Comparison of ENCODE assay signal across 8 mouse cellular contexts in the genomic region with DNA sequence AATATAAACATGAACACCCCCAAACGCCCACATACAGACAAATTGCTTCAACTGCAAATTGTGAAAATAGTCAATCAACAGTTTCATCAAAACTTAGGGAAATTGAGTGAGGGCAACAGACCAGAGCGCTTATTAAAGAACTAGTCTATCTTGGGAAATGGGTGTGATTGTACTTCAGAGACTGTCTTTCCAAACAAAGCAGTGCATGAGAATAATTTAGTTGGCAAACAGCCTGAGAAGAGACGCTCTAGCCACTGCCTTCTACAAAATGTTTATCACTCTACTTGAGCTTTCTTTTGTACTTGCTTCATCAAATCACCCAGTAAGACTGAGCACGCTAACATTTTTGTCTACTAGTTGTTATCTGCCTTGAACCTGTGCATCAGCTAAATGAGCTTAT.
A peak's percentile ranks its signal among the peaks of the same experiment; 100 is the strongest.
DNase-seq lines count a peak whose midpoint lies in the region; ATAC-seq lines count a peak whose summit lies in the region.
"Had no signal": no experiment of that assay in that cellular context is flagged by ENCODE, and none has a peak within 500 bp of the region (broad histone marks: within the 10 kb centered on the region; RNA-seq: fewer than 3 reads in every experiment).

No protein-coding gene starts in this region.

- no peak overlapping the region for H3K9ac ChIP-seq in embryonic facial prominence, embryonic 15.5 days
- H3K9ac ChIP-seq in hindbrain, embryonic 16.5 days (ENCODE audit: low read depth, low read length): no peak overlapping the region
- no peak overlapping the region for H3K9ac ChIP-seq in midbrain, embryonic 13.5 days (replicated peaks)
- H3K9ac ChIP-seq in kidney, embryonic 16.5 days (replicated peaks; ENCODE audit: low read length): no peak overlapping the region

- H3K4me2 ChIP-seq in embryonic facial prominence, embryonic 15.5 days (replicated peaks): peak overlapping the region; percentile 15; the same call in 1 of the 2 replicates
- H3K4me2 ChIP-seq in hindbrain, embryonic 16.5 days (ENCODE audit: low read length): peak overlapping the region; percentile 37
- H3K4me2 ChIP-seq in midbrain, embryonic 13.5 days (replicated peaks): peak overlapping the region; percentile 18; the same call in 1 of the 2 replicates
- H3K4me2 ChIP-seq in kidney, embryonic 16.5 days (replicated peaks; ENCODE audit: low read depth, low read length): no peak overlapping the region

- no peaks in the 10 kb centered on the region for H3K4me1 ChIP-seq in brown adipose tissue, adult 24 weeks (ENCODE audit: control insufficient read depth, insufficient read depth, insufficient read length, low read length)
- H3K4me1 ChIP-seq in embryonic facial prominence, embryonic 15.5 days: peaks cover 6% of the 10 kb centered on the region; the same call in 1 of the 2 replicates
- H3K4me1 ChIP-seq in hindbrain, embryonic 16.5 days (ENCODE audit: control insufficient read depth, insufficient read depth, low read depth, low read length): peaks cover 4% of the 10 kb centered on the region
- peaks cover 7% of the 10 kb centered on the region for H3K4me1 ChIP-seq in midbrain, embryonic 13.5 days (replicated peaks)
- peaks cover 2% of the 10 kb centered on the region; the same call in 1 of the 2 replicates for H3K4me1 ChIP-seq in kidney, embryonic 16.5 days (ENCODE audit: insufficient read depth, low read length)

- DNase-seq in kidney, postnatal 4 days: no peak
- DNase-seq in layer of hippocampus, adult 8-10 months (ENCODE audit: low spot score in 2 of 2): no peak

- H3K27me3 ChIP-seq in embryonic facial prominence, embryonic 15.5 days: no peaks in the 10 kb centered on the region
- H3K27me3 ChIP-seq in hindbrain, embryonic 16.5 days (replicated peaks; ENCODE audit: control insufficient read depth, insufficient read depth, low read length): no peaks in the 10 kb centered on the region
- no peaks in the 10 kb centered on the region for H3K27me3 ChIP-seq in midbrain, embryonic 13.5 days
- no peaks in the 10 kb centered on the region for H3K27me3 ChIP-seq in kidney, embryonic 16.5 days (ENCODE audit: insufficient read depth, low read length)

- no peak overlapping the region for H3K4me3 ChIP-seq in brown adipose tissue, adult 24 weeks (ENCODE audit: insufficient read depth, low read depth, low read length)
- no peak overlapping the region for H3K4me3 ChIP-seq in embryonic facial prominence, embryonic 15.5 days (replicated peaks)
- no peak overlapping the region for H3K4me3 ChIP-seq in hindbrain, embryonic 16.5 days (ENCODE audit: low read length)
- H3K4me3 ChIP-seq in midbrain, embryonic 13.5 days (replicated peaks): no peak overlapping the region
- H3K4me3 ChIP-seq in kidney, embryonic 16.5 days (ENCODE audit: low read length): no peak overlapping the region

- ATAC-seq in embryonic facial prominence, embryonic 15.5 days (ENCODE audit: insufficient number of reproducible peaks, low FRiP score, low TSS enrichment, low read depth): no peak
- 0 out of 2 replicates have a peak, but pooled peaks have one; percentile 11 for ATAC-seq in hindbrain, embryonic 16.5 days
- ATAC-seq in midbrain, embryonic 13.5 days: peak; percentile 35
- no peak for ATAC-seq in kidney, embryonic 16.5 days (ENCODE audit: low FRiP score, low TSS enrichment)

- peak overlapping the region; percentile 83 for H3K27ac ChIP-seq in brown adipose tissue, adult 24 weeks (replicated peaks; ENCODE audit: low read depth, low read length)
- no peak overlapping the region for H3K27ac ChIP-seq in embryonic facial prominence, embryonic 15.5 days (replicated peaks)
- H3K27ac ChIP-seq in hindbrain, embryonic 16.5 days (ENCODE audit: low read depth, low read length): peak overlapping the region; percentile 63; the same call in 1 of the 2 replicates
- no peak overlapping the region for H3K27ac ChIP-seq in midbrain, embryonic 13.5 days
- H3K27ac ChIP-seq in kidney, embryonic 16.5 days (ENCODE audit: low read length): no peak overlapping the region
- H3K27ac ChIP-seq: macrophage had no signal

- no peaks in the 10 kb centered on the region for H3K36me3 ChIP-seq in embryonic facial prominence, embryonic 15.5 days
- H3K36me3 ChIP-seq in hindbrain, embryonic 16.5 days (ENCODE audit: control insufficient read depth, insufficient read depth, low read length): no peaks in the 10 kb centered on the region
- no peaks in the 10 kb centered on the region for H3K36me3 ChIP-seq in midbrain, embryonic 13.5 days
- no peaks in the 10 kb centered on the region for H3K36me3 ChIP-seq in kidney, embryonic 16.5 days (ENCODE audit: insufficient read depth, low read length)

- WGBS in embryonic facial prominence, embryonic 15.5 days: 51% methylated on average over 4 of the region's 4 CpGs
- 46% methylated on average over 4 of the region's 4 CpGs for WGBS in hindbrain, embryonic 16.5 days
- WGBS in midbrain, embryonic 13.5 days: 52% methylated on average over 4 of the region's 4 CpGs
- 71% methylated on average over 4 of the region's 4 CpGs for WGBS in kidney, embryonic 16.5 days

- H3K9me3 ChIP-seq in embryonic facial prominence, embryonic 15.5 days (replicated peaks): no peaks in the 10 kb centered on the region
- no peaks in the 10 kb centered on the region for H3K9me3 ChIP-seq in hindbrain, embryonic 16.5 days (ENCODE audit: control insufficient read depth, low read length)
- H3K9me3 ChIP-seq in midbrain, embryonic 13.5 days: 0 out of 2 replicates have a peak, but pooled peaks cover 2% of the 10 kb centered on the region
- no peaks in the 10 kb centered on the region for H3K9me3 ChIP-seq in kidney, embryonic 16.5 days (ENCODE audit: low read length)

Comparison
In these comparisons a context has a peak if more than half of its experiments do, and no peak if none do; other contexts are left out.
1. H3K27ac ChIP-seq: peak in brown adipose tissue, adult 24 weeks (single experiment) and hindbrain, embryonic 16.5 days (single experiment); none in embryonic facial prominence, embryonic 15.5 days (single experiment), midbrain, embryonic 13.5 days (single experiment) and kidney, embryonic 16.5 days (single experiment).
2. ATAC-seq: peak in hindbrain, embryonic 16.5 days (single experiment) and midbrain, embryonic 13.5 days (single experiment); none in embryonic facial prominence, embryonic 15.5 days (single experiment) and kidney, embryonic 16.5 days (single experiment).